Mouse (Mus musculus) cortical plate, adult 2 months (tissue): ENCODE results near the gene Pdgfra. TPM values are rescaled to one million over a fixed set of nuclear protein-coding genes. Genes with fewer than 3 reads are reported as not detected.
A peak's percentile ranks its signal among the peaks of the same experiment; 100 is the strongest.

Experiments
- H3K27ac ChIP-seq: fragments of 200-500 bp; 2 replicates; pipeline ENCODE4 v1.5.1; 2012; ENCODE audit warnings: low read length, control low read depth, inconsistent platforms; ENCODE audit not compliant: insufficient read depth
- H3K4me1 ChIP-seq: fragments of 200-500 bp; 2 replicates; pipeline ENCODE4 v1.6.1; 2011; ENCODE audit warnings: low read length; ENCODE audit not compliant: control insufficient read depth, insufficient read depth
- H3K4me3 ChIP-seq: fragments of 200-500 bp; 2 replicates; pipeline ENCODE4 v1.5.1; 2011; ENCODE audit warnings: mild to moderate bottlenecking, low read length, control low read depth; ENCODE audit not compliant: insufficient read depth
- CTCF ChIP-seq: fragments of 200-500 bp; IDR thresholded peaks from 2 replicates; pipeline ENCODE4 v1.5.1; 2011; ENCODE audit warnings: mild to moderate bottlenecking, control low read depth, low read length; ENCODE audit not compliant: insufficient read depth; ENCODE audit errors: extremely low read depth
- POLR2A ChIP-seq: fragments of 200-500 bp; IDR thresholded peaks from 2 replicates; pipeline ENCODE4 v1.6.1; 2011; ENCODE audit warnings: mild to moderate bottlenecking, low read length, control low read depth; ENCODE audit not compliant: insufficient read depth; ENCODE audit errors: extremely low read depth
- polyA plus RNA-seq: library from polyadenylated mRNA; depleted of rRNA; stranded (reverse); fragments of >200 nt; gene quantifications from 2 replicates; pipeline ENCODE4 v1.2.3, GENCODE M21; 2012; rRNA removed

The Pdgfra gene
- 21.7 and 24.4 TPM in 2 replicates for polyA plus RNA-seq

- no peak within 1 kb of the TSS for H3K27ac ChIP-seq
- TF ChIP-seq POLR2A (no peak), CTCF (no peak)
- no peaks in the 10 kb centered on the region for H3K4me1 ChIP-seq
- no peak within 1 kb of the TSS; the same call in 1 of the 2 replicates for H3K4me3 ChIP-seq
Measured at GRCm38 (mm10) chr5:75152021-75152425, at the start of gene Pdgfra. TSS of gene Pdgfra (plus strand) at chr5:75152292.

GRCm38 (mm10) chr5:75106511-75106910 lies 45.6 kb upstream of the Pdgfra start:
- Histone ChIP-seq H3K27ac (no peak overlapping the region), H3K4me3 (no peak overlapping the region), H3K4me1 (no peaks in the 10 kb centered on the region)
- TF ChIP-seq POLR2A (no peak), CTCF (no peak)

DNA sequence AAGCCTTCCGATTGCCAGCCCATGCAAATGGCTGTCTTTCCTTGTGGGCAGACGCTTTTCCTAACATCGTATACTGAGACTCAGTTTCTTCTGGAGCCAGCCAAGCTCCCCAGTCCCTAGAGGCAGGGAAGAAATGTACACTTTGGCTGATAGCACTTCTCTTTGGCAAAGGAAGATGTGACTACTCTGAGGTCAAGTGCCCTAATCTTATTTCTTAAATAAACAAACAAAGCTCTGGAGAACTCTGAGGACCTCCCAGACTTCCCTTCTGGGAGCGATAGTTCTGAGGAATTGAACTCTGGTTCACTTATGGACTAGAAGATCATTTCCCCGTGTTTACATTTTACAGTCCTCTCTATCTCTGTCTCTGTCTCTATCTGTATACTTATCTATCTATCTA lies 42.7 kb upstream of the Pdgfra start:
- H3K4me3 ChIP-seq, result no peak overlapping the region
- no peak overlapping the region for H3K27ac ChIP-seq
- no peaks in the 10 kb centered on the region for H3K4me1 ChIP-seq
- TF ChIP-seq CTCF (no peak), POLR2A (no peak)

GRCm38 (mm10) chr5:75111781-75112180 lies 40.3 kb upstream of the Pdgfra start:
- TF ChIP-seq POLR2A, result no peak
- TF ChIP-seq CTCF, result no peak
- Histone ChIP-seq H3K27ac (no peak overlapping the region), H3K4me1 (no peaks in the 10 kb centered on the region), H3K4me3 (no peak overlapping the region)

DNA sequence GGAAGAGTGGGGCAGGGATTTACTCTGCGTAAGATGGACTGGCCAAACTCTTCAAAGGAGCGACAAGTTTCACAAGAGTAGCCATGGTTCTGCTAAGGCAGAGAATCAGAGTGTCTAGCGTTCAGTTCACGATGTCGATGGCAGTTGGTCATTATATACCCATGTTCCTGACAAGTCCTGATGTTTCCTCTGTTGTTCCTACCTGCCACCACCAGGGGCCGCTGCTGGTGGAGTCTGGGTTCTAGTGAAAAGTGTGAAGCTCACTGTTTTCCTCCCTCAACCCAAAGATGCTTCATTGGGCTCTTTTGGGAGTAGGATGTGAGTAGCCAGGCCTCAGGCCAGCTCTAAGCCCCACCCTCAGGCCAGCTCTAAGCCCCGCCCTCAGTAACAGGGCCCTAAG lies 33.3 kb upstream of the Pdgfra start:
- Histone ChIP-seq H3K4me3 (no peak overlapping the region), H3K4me1 (no peaks in the 10 kb centered on the region), H3K27ac (no peak overlapping the region)
- TF ChIP-seq POLR2A (no peak), CTCF (0 out of 2 replicates have a peak, but pooled peaks have one; percentile 12)

DNA sequence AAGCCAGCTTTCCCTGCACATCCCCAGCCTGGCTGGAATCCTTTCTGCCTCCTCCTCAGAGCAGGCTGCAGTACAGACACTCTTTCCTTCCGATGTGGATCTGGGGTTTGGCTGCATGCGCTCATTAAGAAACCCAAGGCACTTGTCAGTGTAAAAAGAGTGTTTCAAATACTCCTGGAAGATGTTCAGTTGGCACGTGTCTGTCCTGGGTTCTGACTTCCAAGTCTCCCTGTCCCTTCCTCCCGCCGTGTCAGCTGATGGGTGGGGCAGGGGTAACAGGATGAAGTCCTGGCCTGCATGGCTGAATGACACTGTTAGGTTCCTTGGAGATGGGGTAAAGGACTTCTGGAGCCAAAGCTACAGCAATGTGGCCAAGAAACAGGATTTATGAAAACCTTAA lies 30.4 kb upstream of the Pdgfra start:
- no peak for TF ChIP-seq CTCF
- no peak for TF ChIP-seq POLR2A
- Histone ChIP-seq H3K4me3 (no peak overlapping the region), H3K4me1 (no peaks in the 10 kb centered on the region), H3K27ac (no peak overlapping the region)

GRCm38 (mm10) chr5:75134681-75135080 lies 17.4 kb upstream of the Pdgfra start:
- TF ChIP-seq POLR2A (no peak), CTCF (no peak)
- H3K27ac ChIP-seq, result no peak overlapping the region
- H3K4me3 ChIP-seq, result no peak overlapping the region
- H3K4me1 ChIP-seq, result no peaks in the 10 kb centered on the region

DNA sequence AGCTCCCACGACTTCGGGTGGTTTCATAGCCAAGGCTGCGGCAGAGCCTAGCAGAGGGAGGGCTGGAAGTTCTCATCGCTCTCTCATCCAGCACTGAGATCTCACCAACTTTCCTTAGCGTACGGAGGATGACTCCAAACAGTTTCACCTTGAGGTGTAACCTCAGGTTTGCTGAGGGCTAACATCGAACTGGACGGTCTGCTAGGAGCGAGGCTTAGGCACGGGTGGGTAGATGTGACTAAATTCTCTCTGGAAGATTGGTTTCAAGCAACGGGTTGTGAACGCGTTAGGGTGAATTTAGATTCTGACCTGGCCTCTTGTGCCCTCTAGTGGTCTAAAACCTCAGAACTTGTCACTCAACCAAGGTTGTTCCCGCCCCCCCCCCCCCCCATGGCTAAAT lies 9.0 kb upstream of the Pdgfra start:
- Histone ChIP-seq H3K4me3 (peak overlapping the region; percentile 21), H3K27ac (no peak overlapping the region), H3K4me1 (peaks cover 1% of the 10 kb centered on the region; the same call in 1 of the 2 replicates)
- TF ChIP-seq CTCF (peak; percentile 59), POLR2A (no peak)

DNA sequence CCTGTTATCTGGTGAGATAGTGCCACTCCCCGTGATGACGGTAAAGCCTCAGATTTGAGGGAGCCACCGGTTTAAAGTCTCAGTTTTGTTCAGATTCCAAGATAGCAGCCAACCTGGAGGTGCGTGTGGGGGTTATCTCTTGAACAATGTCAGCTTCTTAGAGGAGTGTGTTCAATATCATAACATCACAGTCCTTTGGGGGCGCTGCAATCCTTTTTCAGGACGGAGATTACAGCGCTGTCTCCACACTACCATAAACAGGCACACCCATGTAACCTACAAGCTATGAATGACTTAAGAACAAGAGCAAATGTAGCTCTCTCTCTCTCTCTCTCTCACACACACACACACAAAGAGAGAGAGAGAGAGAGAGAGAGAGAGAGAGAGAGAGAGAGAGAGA lies 8.3 kb upstream of the Pdgfra start:
- TF ChIP-seq POLR2A (no peak), CTCF (no peak)
- Histone ChIP-seq H3K4me3 (no peak overlapping the region), H3K4me1 (peaks cover 1% of the 10 kb centered on the region; the same call in 1 of the 2 replicates), H3K27ac (no peak overlapping the region)

DNA sequence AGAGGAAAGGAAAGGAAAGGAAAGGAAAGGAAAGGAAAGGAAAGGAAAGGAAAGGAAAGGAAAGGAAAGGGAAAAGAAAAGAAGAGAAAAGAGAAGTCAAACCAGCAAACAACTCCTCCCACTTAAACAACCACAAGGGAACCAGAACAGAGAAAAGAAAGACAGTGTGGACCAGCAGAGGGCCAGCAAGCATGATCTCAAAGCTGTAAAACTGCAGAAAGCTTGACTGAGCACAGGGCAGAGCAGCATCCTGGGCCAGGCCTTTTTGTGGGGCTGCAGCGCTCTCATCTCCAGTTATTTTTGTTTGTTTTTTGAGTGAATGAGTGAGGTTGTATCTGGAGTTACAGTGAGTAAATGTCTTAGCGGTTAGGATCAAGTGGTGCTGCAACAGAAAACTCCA lies 6.8 kb upstream of the Pdgfra start:
- no peak for TF ChIP-seq POLR2A
- TF ChIP-seq CTCF, result no peak
- H3K4me1 ChIP-seq, result peaks cover 1% of the 10 kb centered on the region; the same call in 1 of the 2 replicates
- H3K27ac ChIP-seq, result no peak overlapping the region
- no peak overlapping the region for H3K4me3 ChIP-seq
